Mouse (Mus musculus) kidney, postnatal 0 days (tissue): ENCODE measurements around the gene Wdcp. TPM values are rescaled to one million over a fixed set of nuclear protein-coding genes. Genes with fewer than 3 reads are reported as not detected.
"Not testable (repeated sequence)": the region's sequence is repeated elsewhere in the genome, so short reads cannot be mapped to it uniquely, and the experiment has no call there.

ENCODE experiments used
- ATAC-seq: fragments of 200-750 bp; cut with Nextera tagmentation; replicated peaks from 2 replicates; pipeline ENCODE4 v1.8.0; 2017; ENCODE audit warnings: low read depth, moderate number of reproducible peaks, moderate TSS enrichment, moderate library complexity; ENCODE audit not compliant: low FRiP score
- DNase-seq: peaks from one replicate; pipeline ENCODE4 v3.0.0-alpha.2; 2016; ENCODE audit warnings: low spot score
- H3K27ac ChIP-seq: fragments of 300-500 bp; sonication (generic); 2 replicates; pipeline ENCODE4 v1.5.1; 2014; ENCODE audit warnings: mild to moderate bottlenecking
- H3K27me3 ChIP-seq: fragments of 300-500 bp; sonication (generic); 2 replicates; pipeline ENCODE4 v1.6.1; 2014; ENCODE audit warnings: low read length, mixed read lengths; ENCODE audit not compliant: insufficient read depth
- H3K36me3 ChIP-seq: fragments of 300-500 bp; sonication (generic); 2 replicates; pipeline ENCODE4 v1.6.1; 2014; ENCODE audit warnings: low read length, mixed read lengths; ENCODE audit not compliant: insufficient read depth
- H3K4me1 ChIP-seq: fragments of 300-500 bp; sonication (generic); replicated peaks from 2 replicates; pipeline ENCODE4 v1.6.1; 2014; ENCODE audit warnings: antibody characterized with exemption, low read length, mixed read lengths; ENCODE audit not compliant: insufficient read depth
- H3K4me2 ChIP-seq: fragments of 300-500 bp; sonication (generic); 2 replicates; pipeline ENCODE4 v1.6.1; 2014; ENCODE audit warnings: mild to moderate bottlenecking, low read length, moderate library complexity, mixed read lengths
- H3K4me3 ChIP-seq: fragments of 300-500 bp; sonication (generic); replicated peaks from 2 replicates; pipeline ENCODE4 v1.5.1; 2014; ENCODE audit warnings: low read depth, low read length
- H3K9ac ChIP-seq: fragments of 300-500 bp; sonication (generic); 2 replicates; pipeline ENCODE4 v1.6.1; 2014; ENCODE audit warnings: low read depth, low read length
- H3K9me3 ChIP-seq: fragments of 300-500 bp; sonication (generic); replicated peaks from 2 replicates; pipeline ENCODE4 v1.6.1; 2016; ENCODE audit warnings: low read length, inconsistent platforms, mixed read lengths
- CTCF ChIP-seq: IDR thresholded peaks from 2 replicates; pipeline ENCODE4 v1.5.1; 2016; ENCODE audit warnings: antibody characterized with exemption, low read depth, mild to moderate bottlenecking, moderate library complexity
- WGBS: fragments of 180-500 bp; shearing (Covaris S2); extraction: QIAGEN DNeasy Blood & Tissue Kit; methylation state at CpG from one replicate; pipeline ENCODE4 v1.1.7; 2014; 5-methylcytosine and 5-hydroxymethylcytosine counted together
- polyA plus RNA-seq: library from polyadenylated mRNA; unstranded; fragments of >200 nt; fragmentation: Nextera tagmentation; extraction: Ambion mirVana; gene quantifications from 2 replicates; pipeline ENCODE4 v1.2.1, GENCODE M21; 2015

Gene Wdcp
- polyA plus RNA-seq, 1 experiment from 2014 or later: 15.1 TPM

DNA sequence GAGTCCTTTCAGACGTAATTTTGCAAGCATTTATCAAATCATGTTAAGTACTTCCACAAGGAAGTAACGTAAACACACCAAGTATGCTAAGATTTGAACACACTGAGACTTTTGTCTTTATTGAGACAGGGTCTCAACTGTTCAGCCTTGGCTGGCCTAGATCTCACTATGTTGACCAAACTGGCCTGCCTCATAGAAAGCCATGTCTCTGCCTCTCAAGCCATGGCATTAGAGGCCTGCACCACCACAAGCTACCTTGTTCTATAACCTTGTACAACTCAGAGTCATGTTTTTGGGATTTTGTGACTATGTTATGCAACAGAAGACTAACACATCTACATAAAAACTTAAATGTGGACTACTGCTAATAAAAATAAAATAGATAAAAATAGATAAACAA, 39.0 kb downstream of the Wdcp start:
- TF ChIP-seq CTCF: no peak
- Histone ChIP-seq H3K27ac (no peak overlapping the region), H3K4me1 (no peaks in the 10 kb centered on the region), H3K9ac (no peak overlapping the region), H3K9me3 (no peaks in the 10 kb centered on the region), H3K4me3 (no peak overlapping the region), H3K4me2 (no peak overlapping the region), H3K27me3 (no peaks in the 10 kb centered on the region), H3K36me3 (0 out of 2 replicates have a peak, but pooled peaks cover 6% of the 10 kb centered on the region)
- no peak for DNase-seq
- 86% methylated on average over 2 of the region's 2 CpGs for WGBS
- ATAC-seq: no peak

DNA sequence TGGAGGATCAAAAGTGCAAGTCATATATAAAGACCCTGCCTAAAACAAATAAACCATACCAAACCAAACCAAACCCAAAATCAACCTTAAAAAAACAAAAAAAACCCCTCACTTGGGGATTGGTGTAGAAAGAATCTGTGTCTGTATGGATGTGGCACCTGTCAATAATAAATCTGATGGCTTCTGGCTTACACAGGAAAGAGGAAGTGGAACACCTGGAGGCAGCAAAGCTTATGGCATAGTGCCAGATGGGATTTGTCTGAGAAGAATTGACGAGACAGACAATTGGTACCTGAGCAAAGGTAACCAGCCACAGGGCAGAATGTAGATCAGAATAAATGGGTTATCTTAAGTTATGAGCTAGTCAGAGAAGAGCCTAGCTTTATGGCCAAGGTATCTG, 42.0 kb downstream of the Wdcp start:
- H3K36me3 ChIP-seq: no peaks in the 10 kb centered on the region
- no peak overlapping the region for H3K27ac ChIP-seq
- H3K4me1 ChIP-seq: no peaks in the 10 kb centered on the region
- H3K9ac ChIP-seq: no peak overlapping the region
- H3K4me3 ChIP-seq: no peak overlapping the region
- 68% methylated on average over 1 of the region's 1 CpGs for WGBS
- ATAC-seq (no peak), DNase-seq (no peak)
- no peak overlapping the region for H3K4me2 ChIP-seq
- no peaks in the 10 kb centered on the region for H3K9me3 ChIP-seq
- H3K27me3 ChIP-seq: no peaks in the 10 kb centered on the region
- TF ChIP-seq CTCF: no peak

DNA sequence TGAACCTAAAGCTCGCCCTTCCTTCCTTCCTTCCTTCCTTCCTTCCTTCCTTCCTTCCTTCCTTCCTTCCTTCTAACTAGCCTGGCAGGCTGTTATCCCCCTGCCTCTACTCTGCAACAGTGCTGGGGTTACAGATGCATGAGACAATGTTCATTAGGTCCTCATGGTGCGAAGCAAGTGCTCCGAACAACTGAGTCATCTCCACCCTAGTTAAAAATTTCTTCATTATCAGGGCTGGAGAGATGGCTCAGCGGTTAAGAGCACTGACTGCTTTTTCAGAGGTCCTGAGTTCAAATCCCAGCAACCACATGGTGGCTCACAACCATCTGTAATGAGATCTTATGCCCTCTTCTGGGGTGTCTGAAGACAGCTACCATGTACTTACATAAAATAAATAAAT, 43.5 kb downstream of the Wdcp start:
- not testable (repeated sequence) for DNase-seq, ATAC-seq
- 99% methylated on average over 4 of the region's 4 CpGs for WGBS

DNA sequence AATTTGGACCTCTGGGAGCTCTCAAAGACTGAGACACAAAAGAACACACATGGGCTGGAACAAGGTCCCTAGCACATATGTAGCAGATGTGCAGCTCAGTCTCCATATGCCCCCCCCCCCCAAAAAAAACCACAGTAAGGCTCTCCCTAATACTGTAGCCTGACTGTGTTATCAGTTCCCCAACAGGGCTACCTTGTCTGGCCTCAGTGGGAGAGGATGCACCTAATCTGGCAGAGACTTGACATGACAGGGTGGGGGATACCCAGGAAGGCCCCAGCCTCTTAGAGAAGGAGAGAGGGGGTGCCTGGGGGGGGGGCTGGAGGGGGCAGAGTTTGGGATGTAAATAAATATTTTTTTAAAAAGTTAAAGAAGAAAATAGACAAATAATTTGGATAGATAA, 45.6 kb downstream of the Wdcp start:
- Histone ChIP-seq H3K9ac (no peak overlapping the region), H3K4me2 (no peak overlapping the region), H3K27ac (no peak overlapping the region), H3K27me3 (no peaks in the 10 kb centered on the region), H3K36me3 (0 out of 2 replicates have a peak, but pooled peaks cover 6% of the 10 kb centered on the region), H3K9me3 (no peaks in the 10 kb centered on the region), H3K4me3 (no peak overlapping the region), H3K4me1 (no peaks in the 10 kb centered on the region)
- ATAC-seq: no peak
- no peak for TF ChIP-seq CTCF
- DNase-seq: no peak

More for the DNA sequence above, 43.5 kb downstream of the Wdcp start:
- H3K9me3 ChIP-seq, H3K27me3 ChIP-seq, H3K4me2 ChIP-seq, H3K9ac ChIP-seq, H3K4me3 ChIP-seq, H3K27ac ChIP-seq, H3K36me3 ChIP-seq, H3K4me1 ChIP-seq: not testable (repeated sequence)

DNA sequence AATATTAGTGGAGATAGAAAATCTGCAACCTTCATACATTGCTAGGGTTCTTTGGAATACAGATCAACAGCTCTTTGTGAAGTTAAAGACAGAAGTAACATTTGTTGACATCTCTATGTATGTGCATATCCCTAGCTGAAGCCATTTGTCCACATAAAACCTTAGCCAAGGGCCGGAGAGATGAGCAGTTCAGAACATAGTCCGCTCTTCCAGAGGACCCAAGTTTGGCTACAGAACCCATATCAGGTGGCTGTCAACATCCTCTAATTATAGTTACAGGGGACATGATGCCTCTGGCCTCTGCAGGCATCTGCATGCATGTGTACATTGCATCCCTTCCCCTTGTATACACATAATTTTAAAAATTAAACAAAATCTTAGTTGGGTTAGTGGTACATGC, 46.1 kb downstream of the Wdcp start:
- Histone ChIP-seq H3K9ac (no peak overlapping the region), H3K4me2 (no peak overlapping the region), H3K36me3 (0 out of 2 replicates have a peak, but pooled peaks cover 6% of the 10 kb centered on the region), H3K4me3 (no peak overlapping the region), H3K4me1 (no peaks in the 10 kb centered on the region), H3K9me3 (no peaks in the 10 kb centered on the region), H3K27me3 (no peaks in the 10 kb centered on the region), H3K27ac (no peak overlapping the region)
- DNase-seq: no peak
- ATAC-seq: no peak
- 90% methylated on average over 2 of the region's 2 CpGs for WGBS
- TF ChIP-seq CTCF: no peak

DNA sequence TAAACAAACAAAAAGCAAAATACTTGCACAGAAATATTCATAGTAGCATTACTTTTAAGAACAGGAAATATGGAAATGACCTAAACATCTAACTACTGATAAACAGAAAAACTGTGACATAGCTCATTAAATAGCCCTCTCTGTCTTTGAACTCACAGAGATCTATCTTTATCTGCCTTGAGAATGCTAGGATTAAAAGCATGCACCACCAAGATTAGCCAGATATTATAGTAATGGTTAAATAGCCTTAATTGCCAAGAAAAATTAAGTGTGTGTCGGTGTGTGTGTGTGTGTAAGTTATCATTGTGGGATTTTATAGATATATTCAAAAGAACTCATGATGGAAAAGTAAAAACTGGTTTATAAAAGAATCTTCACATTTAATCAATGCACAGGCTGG, 46.8 kb downstream of the Wdcp start:
- 100% methylated on average over 1 of the region's 1 CpGs for WGBS
- ATAC-seq: no peak
- no peaks in the 10 kb centered on the region for H3K4me1 ChIP-seq

DNA sequence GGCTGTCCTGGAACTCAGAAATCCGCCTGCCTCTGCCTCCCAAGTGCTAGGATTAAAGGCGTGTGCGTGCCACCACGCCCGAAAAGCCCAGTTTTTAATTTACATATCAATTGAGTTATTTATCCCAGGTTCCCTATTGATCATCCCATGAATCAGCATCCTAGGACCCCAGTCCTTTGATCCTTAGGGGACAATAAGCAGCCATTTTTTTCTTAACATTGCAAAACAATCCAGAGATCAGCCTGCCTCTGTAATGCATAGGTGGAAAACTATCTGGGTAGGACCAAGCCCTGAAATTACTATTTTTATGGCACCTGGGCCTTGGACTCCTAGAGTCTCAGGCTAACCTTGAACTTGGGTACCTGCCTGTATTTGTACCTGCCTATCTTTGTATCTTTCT, 54.9 kb downstream of the Wdcp start:
- H3K27me3 ChIP-seq: no peaks in the 10 kb centered on the region
- DNase-seq (no peak), ATAC-seq (no peak)
- no peaks in the 10 kb centered on the region for H3K36me3 ChIP-seq
- H3K9me3 ChIP-seq: no peaks in the 10 kb centered on the region; the same call in 1 of the 2 replicates
- H3K4me1 ChIP-seq: no peaks in the 10 kb centered on the region
- no peak for TF ChIP-seq CTCF
- H3K4me3 ChIP-seq: no peak overlapping the region
- WGBS: 93% methylated on average over 5 of the region's 5 CpGs
- no peak overlapping the region for H3K4me2 ChIP-seq
- H3K27ac ChIP-seq: no peak overlapping the region
- no peak overlapping the region for H3K9ac ChIP-seq

More for the DNA sequence above, 46.8 kb downstream of the Wdcp start:
- H3K4me3 ChIP-seq: no peak overlapping the region
- H3K4me2 ChIP-seq: no peak overlapping the region
- no peak overlapping the region for H3K27ac ChIP-seq
- no peak for DNase-seq
- no peaks in the 10 kb centered on the region for H3K9me3 ChIP-seq
- TF ChIP-seq CTCF: no peak
- no peak overlapping the region for H3K9ac ChIP-seq
- H3K36me3 ChIP-seq: 0 out of 2 replicates have a peak, but pooled peaks cover 6% of the 10 kb centered on the region
- no peaks in the 10 kb centered on the region for H3K27me3 ChIP-seq
